Mouse (Mus musculus) heart, embryonic 11.5 days (tissue): ENCODE measurements at regions not wholly inside any gene's neighbourhood (a gene's known extent, or its start where the extent isn't known, plus 50 kb on each side); places are given as distances from the start of the nearest gene placed in this dataset.
A peak's percentile ranks its signal among the peaks of the same experiment; 100 is the strongest.

Experiments
- ATAC-seq: fragments of 200-750 bp; cut with Nextera tagmentation; replicated peaks from 2 replicates; pipeline ENCODE4 v1.8.0; 2017; ENCODE audit warnings: moderate library complexity; ENCODE audit not compliant: insufficient number of reproducible peaks, low FRiP score, low TSS enrichment
- H3K27ac ChIP-seq: fragments of 300-500 bp; sonication (generic); 2 replicates; pipeline ENCODE4 v1.5.1; 2014; ENCODE audit warnings: mild to moderate bottlenecking, low read depth, low read length
- H3K27me3 ChIP-seq: fragments of 300-500 bp; sonication (generic); 2 replicates; pipeline ENCODE4 v1.6.1; 2014; ENCODE audit warnings: mild to moderate bottlenecking, low read length, mixed read lengths; ENCODE audit not compliant: control insufficient read depth, insufficient read depth
- H3K36me3 ChIP-seq: fragments of 300-500 bp; sonication (generic); 2 replicates; pipeline ENCODE4 v1.6.1; 2014; ENCODE audit warnings: mild to moderate bottlenecking, low read length, moderate library complexity, mixed read lengths; ENCODE audit not compliant: control insufficient read depth, insufficient read depth
- H3K4me1 ChIP-seq: fragments of 300-500 bp; sonication (generic); 2 replicates; pipeline ENCODE4 v1.6.1; 2014; ENCODE audit warnings: low read length; ENCODE audit not compliant: control insufficient read depth, insufficient read depth
- H3K4me2 ChIP-seq: fragments of 300-500 bp; sonication (generic); 2 replicates; pipeline ENCODE4 v1.6.1; 2014; ENCODE audit warnings: mild to moderate bottlenecking, moderate library complexity
- H3K4me3 ChIP-seq: fragments of 300-500 bp; sonication (generic); 2 replicates; pipeline ENCODE4 v1.5.1; 2014; ENCODE audit warnings: low read depth, low read length
- H3K9ac ChIP-seq: fragments of 300-500 bp; sonication (generic); 2 replicates; pipeline ENCODE4 v1.6.1; 2014; ENCODE audit warnings: mild to moderate bottlenecking, low read depth, low read length, moderate library complexity
- H3K9me3 ChIP-seq: fragments of 300-500 bp; sonication (generic); replicated peaks from 2 replicates; pipeline ENCODE4 v1.6.1; 2016; ENCODE audit warnings: low read length; ENCODE audit not compliant: control insufficient read depth
- WGBS: fragments of 180-500 bp; shearing (Covaris S2); extraction: QIAGEN DNeasy Blood & Tissue Kit; methylation state at CpG from one replicate; pipeline ENCODE4 v1.1.7; 2014; ENCODE audit not compliant: insufficient replicate concordance; 5-methylcytosine and 5-hydroxymethylcytosine counted together

DNA sequence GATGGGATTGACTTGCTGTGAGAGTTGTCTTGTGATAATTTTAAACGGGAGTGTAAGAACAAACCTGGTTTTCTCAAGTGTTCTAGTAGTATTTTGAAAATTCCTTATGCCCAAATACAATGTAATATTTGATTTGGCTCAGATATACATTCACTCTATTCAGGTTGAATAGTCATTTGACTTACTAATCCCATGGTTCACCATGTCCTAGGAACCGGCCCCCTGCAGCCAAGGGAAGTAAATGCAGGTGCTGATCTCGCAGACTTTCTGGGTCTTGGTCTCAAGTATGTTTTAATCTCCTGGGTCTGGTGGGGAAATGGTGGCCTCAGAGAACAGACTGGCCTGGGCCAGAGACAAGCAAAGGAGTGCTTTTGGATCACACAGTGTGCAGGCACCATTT is 253.2 kb upstream of the Gm5148 start:
- WGBS = 66% methylated on average over 3 of the region's 3 CpGs
- Histone ChIP-seq H3K4me3 (no peak overlapping the region), H3K27ac (no peak overlapping the region), H3K9ac (no peak overlapping the region), H3K4me2 (no peak overlapping the region), H3K27me3 (no peaks in the 10 kb centered on the region), H3K9me3 (no peaks in the 10 kb centered on the region), H3K4me1 (0 out of 2 replicates have a peak, but pooled peaks cover 5% of the 10 kb centered on the region), H3K36me3 (no peaks in the 10 kb centered on the region)
- ATAC-seq = no peak

DNA sequence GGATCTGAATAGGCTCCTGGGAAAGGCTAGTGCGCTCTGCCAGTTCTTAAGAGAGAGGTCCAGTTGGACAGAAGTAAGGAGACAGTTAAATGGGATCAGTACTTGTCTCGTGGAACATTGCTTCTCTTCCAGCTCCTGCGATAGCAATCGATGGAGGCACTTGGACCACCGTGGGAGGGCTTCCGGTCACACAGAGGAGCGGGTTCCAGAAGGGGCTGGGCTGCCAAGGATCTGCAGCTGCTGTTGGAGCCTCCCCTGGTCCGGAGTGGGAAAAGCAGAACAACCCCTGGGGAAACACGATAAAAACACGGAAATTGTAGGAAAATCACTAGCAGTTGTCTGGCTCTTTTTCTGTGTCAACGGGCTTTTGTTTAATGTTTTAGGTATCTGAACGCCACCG is 252.3 kb upstream of the Gm5148 start:
- Histone ChIP-seq H3K4me3 (no peak overlapping the region), H3K4me2 (peak overlapping the region; percentile 31; the same call in 1 of the 2 replicates), H3K9me3 (no peaks in the 10 kb centered on the region), H3K9ac (no peak overlapping the region), H3K27ac (no peak overlapping the region), H3K27me3 (no peaks in the 10 kb centered on the region), H3K4me1 (0 out of 2 replicates have a peak, but pooled peaks cover 5% of the 10 kb centered on the region), H3K36me3 (no peaks in the 10 kb centered on the region)
- 33% methylated on average over 13 of the region's 13 CpGs for WGBS
- ATAC-seq = no peak

DNA sequence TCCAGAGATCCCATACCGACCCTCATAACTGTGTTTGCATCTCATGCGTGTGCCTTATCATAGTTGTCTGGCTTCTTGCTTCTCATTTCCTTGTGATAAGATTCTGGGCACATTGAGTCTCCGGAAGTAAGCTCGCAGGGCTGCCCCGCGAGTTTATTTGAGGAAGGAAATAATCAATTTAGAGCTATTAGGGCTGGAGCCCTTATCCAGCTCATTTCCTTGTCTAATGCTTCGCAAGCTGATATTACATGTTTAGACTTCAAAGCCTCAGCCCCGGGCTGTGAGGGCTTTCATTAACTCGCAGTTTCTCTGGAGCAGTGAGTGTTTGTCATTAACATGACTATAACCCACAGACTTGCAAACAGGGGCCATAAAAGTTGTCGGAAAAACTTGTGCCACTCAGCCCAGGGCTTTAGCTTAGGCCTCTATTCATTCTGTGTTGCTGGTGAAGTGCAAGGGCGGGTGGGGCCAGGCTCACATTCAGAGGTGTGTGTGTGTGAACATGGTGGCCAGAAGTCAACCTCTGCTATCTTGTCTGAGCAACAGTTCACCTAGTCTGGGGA is 251.0 kb upstream of the Gm5148 start:
- no peak overlapping the region for H3K27ac ChIP-seq
- no peak overlapping the region for H3K4me3 ChIP-seq
- WGBS = 40% methylated on average over 11 of the region's 11 CpGs
- H3K36me3 ChIP-seq = no peaks in the 10 kb centered on the region
- 0 out of 2 replicates have a peak, but pooled peaks cover 5% of the 10 kb centered on the region for H3K4me1 ChIP-seq
- no peak overlapping the region for H3K4me2 ChIP-seq
- no peak for ATAC-seq
- H3K27me3 ChIP-seq = no peaks in the 10 kb centered on the region
- no peak overlapping the region for H3K9ac ChIP-seq
- no peaks in the 10 kb centered on the region for H3K9me3 ChIP-seq

DNA sequence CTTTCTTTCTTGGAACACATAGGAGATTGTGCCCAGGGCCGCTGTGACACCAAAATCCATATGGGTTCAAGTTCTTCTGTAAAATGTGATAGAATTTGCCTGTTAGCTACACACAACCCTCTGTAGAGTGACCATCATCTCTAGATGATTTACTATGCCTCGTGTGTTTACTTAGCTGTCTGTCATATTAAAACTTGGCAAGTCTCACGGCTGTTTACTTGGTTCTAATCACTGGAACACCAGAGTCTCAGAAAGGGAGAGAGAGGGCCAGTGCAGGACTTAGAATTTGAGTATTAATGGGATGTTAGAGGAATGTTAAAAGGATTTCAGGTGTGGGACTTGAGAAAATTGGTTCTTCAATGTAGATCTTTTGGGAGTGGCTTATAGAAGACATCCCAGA is 248.6 kb upstream of the Gm5148 start:
- 68% methylated on average over 3 of the region's 3 CpGs for WGBS
- ATAC-seq = no peak

DNA sequence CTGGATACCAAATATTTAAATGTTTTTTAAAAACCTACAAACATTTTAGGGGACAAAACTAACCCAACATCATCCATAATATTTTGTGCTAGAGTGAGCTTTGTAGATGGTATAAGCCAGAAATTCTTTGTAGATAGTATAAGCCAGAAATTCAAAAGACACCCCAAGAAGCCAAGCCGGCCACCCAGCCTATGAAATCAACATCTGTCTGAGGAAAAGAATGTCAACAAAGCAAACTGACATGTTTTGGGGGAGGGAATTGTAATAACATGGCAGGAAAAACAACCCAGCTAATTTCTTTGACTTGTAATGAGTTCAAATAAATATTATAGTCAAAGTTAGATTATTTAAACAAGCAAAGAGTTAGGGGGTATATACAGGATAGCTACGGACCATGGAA is 246.9 kb upstream of the Gm5148 start:
- no peak overlapping the region for H3K4me3 ChIP-seq
- no peaks in the 10 kb centered on the region for H3K9me3 ChIP-seq
- H3K4me2 ChIP-seq = no peak overlapping the region
- 0 out of 2 replicates have a peak, but pooled peaks cover under 1% of the 10 kb centered on the region for H3K4me1 ChIP-seq
- no peak for ATAC-seq
- no peaks in the 10 kb centered on the region for H3K36me3 ChIP-seq
- WGBS = 57% methylated on average over 2 of the region's 2 CpGs
- H3K9ac ChIP-seq = no peak overlapping the region
- H3K27me3 ChIP-seq = no peaks in the 10 kb centered on the region
- H3K27ac ChIP-seq = no peak overlapping the region

More for the DNA sequence above, 248.6 kb upstream of the Gm5148 start:
- no peak overlapping the region for H3K27ac ChIP-seq
- no peak overlapping the region for H3K4me2 ChIP-seq
- H3K9ac ChIP-seq = no peak overlapping the region
- no peaks in the 10 kb centered on the region for H3K9me3 ChIP-seq
- no peaks in the 10 kb centered on the region for H3K27me3 ChIP-seq
- H3K36me3 ChIP-seq = no peaks in the 10 kb centered on the region
- H3K4me3 ChIP-seq = no peak overlapping the region
- H3K4me1 ChIP-seq = 0 out of 2 replicates have a peak, but pooled peaks cover 5% of the 10 kb centered on the region

DNA sequence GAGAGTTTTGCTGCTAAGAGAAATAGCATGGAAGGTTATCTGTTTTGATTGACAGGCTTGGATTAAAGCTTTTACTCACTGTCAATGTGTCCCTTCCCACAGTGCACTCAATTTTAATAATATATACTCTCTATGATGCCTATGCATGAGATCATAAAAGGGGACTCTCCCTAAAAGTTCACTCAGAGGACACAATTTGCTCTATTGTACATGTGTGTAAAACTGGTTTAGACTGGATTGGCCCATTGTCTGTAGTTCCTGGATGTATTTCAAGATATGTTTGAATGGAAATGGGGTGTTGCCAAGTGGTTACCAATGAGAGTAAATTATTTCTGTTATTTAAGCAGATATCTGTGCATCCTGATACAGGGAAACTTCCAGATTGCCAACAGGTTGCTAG is 244.4 kb upstream of the Gm5148 start:
- H3K27me3 ChIP-seq = no peaks in the 10 kb centered on the region
- H3K4me3 ChIP-seq = no peak overlapping the region
- no peak for ATAC-seq
- no peak overlapping the region for H3K9ac ChIP-seq
- no peak overlapping the region for H3K4me2 ChIP-seq
- no peaks in the 10 kb centered on the region for H3K9me3 ChIP-seq
- no peak overlapping the region for H3K27ac ChIP-seq
- no peaks in the 10 kb centered on the region for H3K36me3 ChIP-seq
- H3K4me1 ChIP-seq = no peaks in the 10 kb centered on the region

DNA sequence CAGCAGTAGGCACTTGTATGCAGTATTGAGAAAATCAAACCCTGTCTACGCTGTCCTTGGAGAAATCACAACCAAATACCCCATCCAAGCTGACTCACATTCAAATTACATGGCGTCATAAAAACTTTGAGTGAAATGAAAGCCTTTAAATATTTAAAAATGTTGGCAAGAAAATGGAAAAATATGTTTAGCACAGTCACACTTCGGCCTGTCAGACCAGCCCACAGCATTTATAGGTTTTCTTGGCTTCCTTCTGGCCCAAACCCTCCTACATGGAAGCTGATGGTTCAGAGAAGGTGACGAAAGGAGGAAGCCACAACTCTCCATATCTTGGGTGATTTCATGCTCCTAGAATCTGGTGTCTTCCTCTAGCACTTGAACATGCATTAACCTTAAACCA is 240.9 kb upstream of the Gm5148 start:
- no peak for ATAC-seq

DNA sequence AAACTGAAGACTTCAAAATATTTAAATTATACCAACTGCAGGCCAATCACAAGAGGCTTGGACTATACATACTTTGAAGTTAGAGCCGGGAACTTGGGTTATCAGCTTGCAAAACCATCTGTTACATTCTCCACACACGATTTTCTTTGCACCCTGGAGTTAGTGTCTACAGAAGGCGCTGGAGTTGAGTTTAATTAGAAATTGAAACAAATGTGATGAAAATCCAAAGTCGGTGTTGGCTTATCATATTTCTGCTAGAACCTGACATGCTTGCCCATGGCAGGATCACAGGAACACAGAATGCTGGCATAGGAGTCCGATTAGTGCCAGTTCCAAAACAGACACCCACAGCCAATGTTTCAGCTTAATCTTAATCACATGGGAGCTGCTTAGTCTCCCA is 239.8 kb upstream of the Gm5148 start:
- ATAC-seq = no peak
- H3K4me2 ChIP-seq = no peak overlapping the region
- WGBS = 72% methylated on average over 5 of the region's 5 CpGs

More for the DNA sequence above, 240.9 kb upstream of the Gm5148 start:
- H3K27ac ChIP-seq = no peak overlapping the region
- WGBS = 80% methylated on average over 4 of the region's 4 CpGs
- no peak overlapping the region for H3K4me2 ChIP-seq
- no peaks in the 10 kb centered on the region for H3K9me3 ChIP-seq
- no peaks in the 10 kb centered on the region for H3K4me1 ChIP-seq
- no peaks in the 10 kb centered on the region for H3K27me3 ChIP-seq
- no peak overlapping the region for H3K4me3 ChIP-seq
- H3K9ac ChIP-seq = no peak overlapping the region
- H3K36me3 ChIP-seq = no peaks in the 10 kb centered on the region

DNA sequence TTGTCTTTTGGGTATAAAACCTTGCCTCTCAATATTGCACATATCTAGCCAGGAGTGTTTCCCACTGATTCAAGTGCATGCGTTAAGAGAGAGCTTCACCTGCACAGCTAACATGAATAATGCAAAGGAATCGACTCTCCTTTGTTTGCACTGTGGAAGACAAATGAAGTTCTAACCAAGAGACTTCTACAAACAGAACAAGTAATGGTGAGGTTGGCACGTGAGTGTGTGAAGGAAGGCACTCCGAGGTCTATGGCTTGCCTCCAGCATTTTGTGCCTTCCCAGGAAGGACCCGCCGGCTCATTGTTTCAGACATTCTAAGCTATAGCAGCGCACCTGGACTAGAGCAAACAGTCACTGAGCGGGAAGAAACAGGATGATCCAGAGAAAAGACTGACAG is 238.5 kb upstream of the Gm5148 start:
- Histone ChIP-seq H3K36me3 (no peaks in the 10 kb centered on the region), H3K4me3 (no peak overlapping the region), H3K4me2 (no peak overlapping the region), H3K27me3 (no peaks in the 10 kb centered on the region), H3K9ac (no peak overlapping the region), H3K27ac (no peak overlapping the region), H3K9me3 (no peaks in the 10 kb centered on the region), H3K4me1 (no peaks in the 10 kb centered on the region)
- WGBS = 79% methylated on average over 8 of the region's 8 CpGs
- no peak for ATAC-seq

More for the DNA sequence above, 239.8 kb upstream of the Gm5148 start:
- no peak overlapping the region for H3K4me3 ChIP-seq
- H3K27me3 ChIP-seq = no peaks in the 10 kb centered on the region
- no peaks in the 10 kb centered on the region for H3K9me3 ChIP-seq
- no peak overlapping the region for H3K27ac ChIP-seq
- H3K4me1 ChIP-seq = no peaks in the 10 kb centered on the region
- H3K9ac ChIP-seq = no peak overlapping the region
- H3K36me3 ChIP-seq = no peaks in the 10 kb centered on the region
